Mouse (Mus musculus) urinary bladder, postnatal 14 days (tissue): ENCODE measurements at regions not wholly inside any gene's neighbourhood (a gene's known extent, or its start where the extent isn't known, plus 50 kb on each side); places are given as distances from the start of the nearest gene placed in this dataset.

ENCODE experiments used
- DNase-seq: peaks from one replicate; pipeline ENCODE4 v3.0.0; 2021; ENCODE audit warnings: low spot score

- no peak for DNase-seq
Observed at GRCm38 (mm10) chr7:69576596-69576995, 789.9 kb downstream of the Nr2f2 start.

GRCm38 (mm10) chr7:69573730-69574129, 792.8 kb downstream of the Nr2f2 start:
- DNase-seq = no peak

DNA sequence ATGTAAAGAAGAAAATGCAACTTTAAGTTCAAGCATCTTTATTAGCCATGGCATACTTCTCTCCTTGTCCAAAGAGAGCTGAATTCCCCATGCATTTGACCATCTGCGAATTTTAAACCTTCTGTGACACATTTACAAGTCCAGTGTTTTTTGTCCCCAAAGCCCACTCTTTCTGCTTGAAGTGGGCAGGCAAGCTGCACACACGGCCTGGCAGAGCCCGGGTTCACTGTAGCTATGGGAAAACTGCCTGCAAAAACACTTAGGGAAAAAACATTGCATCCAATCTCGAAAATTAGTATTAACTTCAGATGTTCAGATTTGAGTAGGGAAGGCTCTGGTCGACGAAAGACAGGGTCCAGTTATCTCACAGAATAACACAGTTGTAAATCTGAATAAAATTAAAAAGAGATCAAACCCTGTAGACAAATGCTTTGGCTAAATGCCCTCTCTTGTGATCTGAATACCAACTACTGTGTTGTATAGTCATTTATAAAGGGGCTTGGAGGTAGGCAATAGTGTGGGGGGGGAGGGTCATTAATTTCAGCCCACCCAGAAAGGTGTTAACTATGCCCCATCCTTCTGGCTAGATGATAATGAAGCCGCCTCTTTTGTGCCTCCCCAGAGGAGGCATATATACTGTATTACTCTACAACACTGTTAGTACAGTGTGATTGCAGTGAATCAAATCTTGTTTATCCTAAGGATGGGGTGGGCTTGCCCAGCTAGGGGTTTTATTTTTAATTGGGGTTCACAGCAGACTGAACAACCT, 793.7 kb downstream of the Nr2f2 start:
- no peak for DNase-seq

- no peak for DNase-seq
Observed at GRCm38 (mm10) chr7:69566949-69567348, 799.6 kb downstream of the Nr2f2 start.

- no peak for DNase-seq
Observed at GRCm38 (mm10) chr7:69564432-69564831, 802.1 kb downstream of the Nr2f2 start.

DNA sequence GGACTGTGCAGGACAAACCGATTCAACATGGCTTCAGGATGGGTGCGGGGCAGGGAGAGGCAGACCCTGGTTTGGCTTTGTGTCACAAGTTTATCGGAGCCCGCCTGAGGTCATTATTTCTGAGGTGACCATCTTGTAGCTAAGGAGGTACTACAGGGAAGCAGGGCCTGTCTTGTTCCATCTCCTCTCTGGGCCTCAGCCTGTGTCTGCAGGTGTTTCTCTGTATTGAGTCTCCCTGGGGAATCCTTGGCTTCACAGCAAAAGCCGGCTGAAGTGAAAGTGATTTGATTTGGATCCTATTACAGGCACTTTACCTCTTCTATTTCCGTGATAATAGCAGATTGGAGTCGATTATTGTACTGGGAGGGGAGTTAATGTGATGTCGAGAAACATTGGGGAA, 805.7 kb upstream of the Arrdc4 start:
- DNase-seq = no peak

DNA sequence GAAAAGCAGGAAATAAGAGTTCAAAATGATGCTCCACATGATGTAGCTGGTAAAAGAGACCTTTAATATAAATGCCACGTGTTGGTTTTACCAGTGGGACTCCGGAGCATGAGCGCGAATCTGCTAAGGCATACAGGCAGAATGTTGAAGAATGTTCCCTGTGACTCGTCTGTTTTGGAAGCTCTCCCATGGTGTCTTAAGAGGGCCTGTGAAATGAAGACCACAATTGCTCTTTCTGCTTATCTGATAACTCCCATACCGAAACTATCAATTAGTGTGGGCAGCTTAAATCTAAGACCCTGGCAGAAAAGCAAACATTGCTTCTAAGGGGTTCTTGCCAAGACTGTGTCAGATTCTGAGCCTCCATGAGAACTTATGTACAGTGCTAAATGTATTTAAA, 804.9 kb upstream of the Arrdc4 start:
- no peak for DNase-seq

DNA sequence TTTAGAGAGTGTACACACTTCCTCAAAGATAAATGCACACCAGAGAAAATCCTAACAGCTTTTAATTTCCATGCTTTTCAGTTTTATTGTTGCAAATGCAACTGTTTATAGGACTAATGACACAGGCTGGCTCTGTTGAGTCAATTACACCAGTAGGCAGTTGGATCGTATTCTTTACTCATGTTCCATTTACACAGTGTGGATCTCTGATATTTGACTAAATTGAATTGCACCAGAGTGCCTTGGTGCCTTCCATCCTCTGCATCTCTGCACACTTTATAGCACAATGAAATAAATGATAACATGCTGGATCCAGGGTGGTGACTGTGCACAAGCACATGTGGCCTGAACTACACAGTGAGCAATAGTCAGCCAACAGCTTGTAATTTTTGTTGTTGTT, 787.0 kb upstream of the Arrdc4 start:
- DNase-seq = no peak

GRCm38 (mm10) chr7:69513966-69514365, 764.9 kb upstream of the Arrdc4 start:
- no peak for DNase-seq

- DNase-seq = no peak
Observed at GRCm38 (mm10) chr7:69510389-69510788, 761.3 kb upstream of the Arrdc4 start.

GRCm38 (mm10) chr7:69493062-69493930, 744.3 kb upstream of the Arrdc4 start:
- DNase-seq = peak; percentile 9

- DNase-seq = peak; percentile 80
Observed at GRCm38 (mm10) chr7:69490566-69491466, 741.8 kb upstream of the Arrdc4 start.

GRCm38 (mm10) chr7:69488630-69489029, 739.6 kb upstream of the Arrdc4 start:
- DNase-seq = no peak

- no peak for DNase-seq
Observed at GRCm38 (mm10) chr7:69487111-69487510, 738.1 kb upstream of the Arrdc4 start.

DNA sequence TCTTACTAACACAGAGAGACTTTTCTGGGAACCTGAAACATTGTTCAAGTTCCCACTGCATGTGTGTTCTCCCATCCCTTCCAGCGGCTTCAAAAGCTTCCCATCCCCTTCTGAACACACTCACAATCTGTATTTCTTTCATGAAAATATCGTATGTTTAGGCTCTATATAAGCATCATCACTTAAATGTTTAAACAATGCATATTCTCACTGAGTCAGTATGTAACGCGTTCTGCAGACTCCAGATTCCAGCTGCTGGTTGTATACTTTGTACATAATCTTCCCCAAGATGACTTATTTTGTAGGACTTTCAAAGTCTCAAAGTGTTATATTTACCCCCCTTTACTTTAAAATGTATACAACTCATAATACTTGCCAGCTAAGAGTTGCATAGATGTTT, 735.5 kb upstream of the Arrdc4 start:
- DNase-seq = no peak
